Mouse (Mus musculus): ENCODE data around the gene Far1. TPM values are rescaled to one million over a fixed set of nuclear protein-coding genes. Genes with fewer than 3 reads are reported as not detected.
A peak's percentile ranks its signal among the peaks of the same experiment; 100 is the strongest.

Gene Far1
- total and polyA plus RNA-seq, 3 experiments: 26.4 to 34.2 TPM; not detected in 1

GRCm38 (mm10) chr7:113591084-113591483, 77.5 kb downstream of the Far1 start:
- peaks cover 0 to 5% of the 10 kb centered on the region in 2 experiments; a peak in 1 of 4 replicates for H3K36me3 ChIP-seq (ENCODE audit: control insufficient read depth in 1 of 2, insufficient read depth in 2 of 2, low read length in 2 of 2)
- H3K79me2 ChIP-seq (ENCODE audit: control insufficient read depth, insufficient read depth, low read length, poor library complexity): no peaks in the 10 kb centered on the region
- no peak overlapping the region for H3K27ac ChIP-seq (ENCODE audit: control insufficient read depth, low read depth, low read length)
- H3K4me3 ChIP-seq (ENCODE audit: control insufficient read depth in 1 of 2, insufficient read depth in 1 of 2, low read depth in 2 of 2, low read length in 2 of 2): no peak overlapping the region
- H3K9me3 ChIP-seq (replicated peaks; ENCODE audit: insufficient read depth, low read length): no peaks in the 10 kb centered on the region
- no peak for DNase-seq (ENCODE audit: low read depth, low spot score)
- H3K9ac ChIP-seq (ENCODE audit: control insufficient read depth, low read depth, low read length, poor library complexity, severe bottlenecking): no peak overlapping the region
- H3K4me1 ChIP-seq (ENCODE audit: control insufficient read depth in 1 of 2, insufficient read depth in 2 of 2, low read length in 2 of 2): peaks cover 6 to 9% of the 10 kb centered on the region in 2 experiments
- no peaks in the 10 kb centered on the region for H3K27me3 ChIP-seq (ENCODE audit: control insufficient read depth in 1 of 2, insufficient read depth in 2 of 2, low read length in 2 of 2)
- no peak for TF ChIP-seq MEF2A (IDR thresholded peaks at IDR 0.05; ENCODE audit: extremely low read depth, insufficient replicate concordance, low read depth, low read length, poor library complexity, severe bottlenecking)
- no peak for TF ChIP-seq SMC3 (IDR thresholded peaks at IDR 0.05; ENCODE audit: low read depth, low read length)
- TF ChIP-seq ZKSCAN1 (IDR thresholded peaks at IDR 0.05; ENCODE audit: low read depth, low read length): no peak
- TF ChIP-seq UBTF (IDR thresholded peaks at IDR 0.05; ENCODE audit: borderline replicate concordance, insufficient read depth, low read depth, low read length): no peak
- TF ChIP-seq MAZ (IDR thresholded peaks at IDR 0.05; ENCODE audit: low read depth, low read length): no peak
- no peak for TF ChIP-seq CHD1 (IDR thresholded peaks at IDR 0.05; ENCODE audit: low read depth, low read length)
- no peak for TF ChIP-seq CHD2 (IDR thresholded peaks at IDR 0.05; ENCODE audit: low read length)
- TF ChIP-seq RAD21 (IDR thresholded peaks at IDR 0.05; ENCODE audit: low read depth, low read length): no peak
- TF ChIP-seq ZC3H11A (IDR thresholded peaks at IDR 0.05; ENCODE audit: low read depth, low read length): no peak
- no peak for TF ChIP-seq SIN3A (IDR thresholded peaks at IDR 0.05; ENCODE audit: low read length)
- TF ChIP-seq E2F4 (IDR thresholded peaks at IDR 0.05; ENCODE audit: borderline replicate concordance, low read depth, low read length): no peak
- no peak for TF ChIP-seq CTCF (IDR thresholded peaks at IDR 0.05 in 2 of 3, conservative IDR thresholded peaks at IDR 0.05 in 1 of 3; ENCODE audit: control insufficient read depth in 1 of 3, insufficient read depth in 1 of 3, low read depth in 2 of 3, low read length in 3 of 3, poor library complexity in 1 of 3, severe bottlenecking in 1 of 3)
- no peak for TF ChIP-seq GATA1 (IDR thresholded peaks at IDR 0.05; ENCODE audit: low read depth, low read length)
- no peak for TF ChIP-seq MYB (IDR thresholded peaks at IDR 0.05; ENCODE audit: low read depth, low read length)
- no peak for TF ChIP-seq POLR2AphosphoS5 (IDR thresholded peaks at IDR 0.05; ENCODE audit: borderline replicate concordance, low read depth, low read length)
- no peak for TF ChIP-seq ZMIZ1 (IDR thresholded peaks at IDR 0.05; ENCODE audit: low read depth, low read length)
- TF ChIP-seq TCF12 (IDR thresholded peaks at IDR 0.05; ENCODE audit: low read depth, low read length): no peak

GRCm38 (mm10) chr7:113591557-113592354, 78.1 kb downstream of the Far1 start:
- H3K79me2 ChIP-seq (ENCODE audit: control insufficient read depth, insufficient read depth, low read length, poor library complexity): no peaks in the 10 kb centered on the region
- H3K9me3 ChIP-seq (replicated peaks; ENCODE audit: insufficient read depth, low read length): no peaks in the 10 kb centered on the region
- no peaks in the 10 kb centered on the region for H3K27me3 ChIP-seq (ENCODE audit: control insufficient read depth in 1 of 2, insufficient read depth in 2 of 2, low read length in 2 of 2)
- H3K4me1 ChIP-seq (ENCODE audit: control insufficient read depth in 1 of 2, insufficient read depth in 2 of 2, low read length in 2 of 2): peaks cover 6 to 9% of the 10 kb centered on the region in 2 experiments
- no peak overlapping the region for H3K27ac ChIP-seq (ENCODE audit: control insufficient read depth, low read depth, low read length)
- no peak overlapping the region for H3K4me3 ChIP-seq (ENCODE audit: control insufficient read depth in 1 of 2, insufficient read depth in 1 of 2, low read depth in 2 of 2, low read length in 2 of 2)
- H3K9ac ChIP-seq (ENCODE audit: control insufficient read depth, low read depth, low read length, poor library complexity, severe bottlenecking): no peak overlapping the region
- peak; percentile 83 for DNase-seq (ENCODE audit: low read depth, low spot score)
- H3K36me3 ChIP-seq (ENCODE audit: control insufficient read depth in 1 of 2, insufficient read depth in 2 of 2, low read length in 2 of 2): peaks cover 0 to 5% of the 10 kb centered on the region in 2 experiments; a peak in 1 of 4 replicates
- no peak for TF ChIP-seq MXI1 (IDR thresholded peaks at IDR 0.05; ENCODE audit: low read depth, low read length)
- no peak for TF ChIP-seq NELFE (IDR thresholded peaks at IDR 0.05; ENCODE audit: low read depth, low read length)
- peak; percentile 60; the same call in 1 of the 2 replicates for TF ChIP-seq RCOR1 (IDR thresholded peaks at IDR 0.05; ENCODE audit: low read depth, low read length)
- no peak for TF ChIP-seq USF1 (IDR thresholded peaks at IDR 0.05; ENCODE audit: low read depth, low read length)
- TF ChIP-seq ZKSCAN1 (IDR thresholded peaks at IDR 0.05; ENCODE audit: low read depth, low read length): no peak
- TF ChIP-seq EP300 (IDR thresholded peaks at IDR 0.05; ENCODE audit: low read depth in 1 of 2, low read length in 2 of 2): peak; percentile 62 to 69
- TF ChIP-seq MYC (IDR thresholded peaks at IDR 0.05; ENCODE audit: low read depth, low read length): no peak
- TF ChIP-seq KAT2A (conservative IDR thresholded peaks at IDR 0.05; ENCODE audit: low read depth, low read length): no peak
- TF ChIP-seq SMC3 (IDR thresholded peaks at IDR 0.05; ENCODE audit: low read depth, low read length): 0 out of 2 replicates have a peak, but pooled peaks have one; percentile 5
- TF ChIP-seq CHD1 (IDR thresholded peaks at IDR 0.05; ENCODE audit: low read depth, low read length): no peak
- no peak for TF ChIP-seq E2F4 (IDR thresholded peaks at IDR 0.05; ENCODE audit: borderline replicate concordance, low read depth, low read length)
- TF ChIP-seq POLR2AphosphoS5 (IDR thresholded peaks at IDR 0.05; ENCODE audit: borderline replicate concordance, low read depth, low read length): no peak
- TF ChIP-seq TCF12 (IDR thresholded peaks at IDR 0.05; ENCODE audit: low read depth, low read length): peak; percentile 55; the same call in 1 of the 2 replicates
- TF ChIP-seq CHD2 (IDR thresholded peaks at IDR 0.05; ENCODE audit: low read length): no peak
- no peak for TF ChIP-seq ELF1 (IDR thresholded peaks at IDR 0.05; ENCODE audit: low read depth, low read length)
- TF ChIP-seq MEF2A (IDR thresholded peaks at IDR 0.05; ENCODE audit: extremely low read depth, insufficient replicate concordance, low read depth, low read length, poor library complexity, severe bottlenecking): no peak
- TF ChIP-seq ETS1 (IDR thresholded peaks at IDR 0.05; ENCODE audit: low read depth, low read length): 0 out of 2 replicates have a peak, but pooled peaks have one; percentile 19
- no peak for TF ChIP-seq UBTF (IDR thresholded peaks at IDR 0.05; ENCODE audit: borderline replicate concordance, insufficient read depth, low read depth, low read length)
- no peak for TF ChIP-seq USF2 (IDR thresholded peaks at IDR 0.05; ENCODE audit: borderline replicate concordance in 1 of 2, insufficient read depth in 1 of 2, low read depth in 1 of 2, low read length in 2 of 2)
